Mouse (Mus musculus): ENCODE measurements around the gene Spo11.

Spo11 gene

DNA sequence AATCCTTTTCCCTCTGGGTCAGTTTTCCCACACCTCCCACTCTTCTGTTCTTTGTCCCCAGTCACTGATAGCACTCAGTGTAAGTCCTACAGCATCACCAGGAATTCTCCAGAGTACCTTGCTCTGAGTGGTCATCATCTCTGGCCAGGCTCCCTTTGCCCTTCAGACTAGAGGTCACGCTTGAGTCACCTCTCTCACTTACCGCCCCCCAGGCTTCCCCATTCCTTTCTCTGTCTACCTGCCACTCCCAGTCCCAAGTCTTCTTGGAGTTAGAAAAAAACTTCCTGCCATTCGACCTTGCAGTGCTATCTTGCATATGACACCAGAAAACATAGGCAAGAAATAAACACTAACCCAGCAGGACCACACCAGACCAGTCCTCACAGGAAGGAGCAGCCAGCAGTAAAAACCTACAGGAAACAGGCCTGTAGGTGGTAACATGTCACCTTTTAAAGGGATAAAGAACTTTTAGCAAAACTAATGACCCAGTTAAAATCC is 32.8 kb downstream of the Spo11 start:
- DNase-seq (ENCODE audit: low spot score): no peak

DNA sequence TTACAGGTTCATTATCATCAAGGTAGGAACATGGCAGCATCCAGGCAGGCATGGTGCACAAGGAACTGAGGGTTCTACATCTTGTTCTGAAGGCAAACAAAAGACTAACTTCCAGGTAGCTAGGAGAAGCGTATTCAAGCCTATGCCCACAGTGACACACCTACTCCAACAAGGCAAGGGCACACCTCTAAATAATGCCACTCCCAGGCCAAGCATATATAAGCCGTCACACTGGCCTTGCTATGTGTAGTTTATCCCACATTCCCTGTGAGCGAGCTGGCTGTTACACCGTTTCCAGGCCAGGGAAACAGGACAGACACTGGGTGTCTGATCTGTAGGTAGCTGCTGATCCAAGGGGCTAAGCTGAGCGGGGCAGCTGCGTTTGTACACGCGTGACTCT is 33.9 kb downstream of the Spo11 start:
- DNase-seq (ENCODE audit: low spot score): no peak

DNA sequence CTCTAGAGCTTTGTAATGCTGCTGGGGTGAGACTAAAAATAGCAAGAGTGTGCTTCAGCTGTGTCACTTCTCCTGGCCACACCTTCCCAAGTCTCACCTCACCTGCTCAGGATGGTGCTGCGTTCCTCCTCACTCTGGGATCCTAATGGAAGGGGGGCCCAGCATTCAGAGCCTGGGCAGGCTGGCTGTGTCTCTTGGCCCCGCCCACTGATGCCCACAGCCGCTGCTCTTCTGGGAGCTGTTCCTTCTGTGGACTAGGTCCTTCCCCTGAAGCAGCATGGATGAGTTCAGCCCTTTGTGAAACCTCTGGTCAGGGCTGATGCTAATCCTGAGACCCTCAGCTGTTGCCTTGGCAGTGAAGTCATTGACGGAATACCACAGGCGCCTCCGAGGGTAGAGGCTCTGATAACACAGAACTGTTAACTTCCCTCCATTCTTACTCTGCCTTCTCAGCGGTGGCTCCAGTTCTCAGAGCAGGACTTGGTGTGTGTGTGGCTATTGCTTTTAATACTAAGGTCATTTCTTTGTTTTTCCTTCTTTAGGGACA is 37.3 kb downstream of the Spo11 start:
- no peak for DNase-seq (ENCODE audit: low spot score)

DNA sequence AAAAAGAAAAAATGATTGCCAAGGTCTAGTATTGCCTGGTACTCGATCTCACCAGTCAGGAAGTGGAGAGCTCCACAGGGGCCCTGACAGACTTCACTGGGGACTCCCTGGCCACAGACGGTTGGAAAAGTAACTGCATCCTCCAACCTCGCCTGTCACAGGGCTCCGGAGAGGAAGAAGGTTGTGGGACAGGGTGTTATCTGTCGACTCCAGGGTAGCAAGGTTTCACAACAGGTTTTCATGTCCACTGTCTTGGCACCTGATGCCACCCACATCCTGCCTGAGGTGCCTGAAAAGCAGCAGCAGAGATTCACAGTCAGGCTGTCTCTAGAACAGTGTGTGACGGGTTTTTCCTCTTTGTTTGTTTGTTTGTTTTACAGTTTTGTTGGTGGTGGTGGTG is 40.4 kb downstream of the Spo11 start:
- DNase-seq (ENCODE audit: low spot score): no peak

DNA sequence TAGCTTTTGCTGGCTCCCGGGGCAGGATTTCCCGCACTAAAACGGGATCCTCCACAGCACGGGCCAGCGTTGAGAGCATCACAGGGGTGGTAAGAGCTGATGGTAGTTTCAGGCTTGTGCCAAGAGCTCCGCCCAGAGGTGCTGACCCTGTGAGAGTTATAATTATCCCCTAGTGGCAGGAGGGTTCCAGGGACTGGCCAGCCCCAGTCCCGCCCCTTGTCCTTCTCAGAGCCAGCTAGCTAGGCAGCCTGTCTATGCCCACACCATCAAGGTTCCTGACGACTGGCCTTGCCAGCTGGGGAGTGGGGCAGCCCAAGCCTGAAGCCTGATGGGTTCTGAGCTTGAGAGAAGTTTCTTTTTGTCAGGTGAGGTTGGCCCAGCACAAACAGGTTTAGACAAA is 41.1 kb downstream of the Spo11 start:
- no peak for DNase-seq (ENCODE audit: low spot score)

DNA sequence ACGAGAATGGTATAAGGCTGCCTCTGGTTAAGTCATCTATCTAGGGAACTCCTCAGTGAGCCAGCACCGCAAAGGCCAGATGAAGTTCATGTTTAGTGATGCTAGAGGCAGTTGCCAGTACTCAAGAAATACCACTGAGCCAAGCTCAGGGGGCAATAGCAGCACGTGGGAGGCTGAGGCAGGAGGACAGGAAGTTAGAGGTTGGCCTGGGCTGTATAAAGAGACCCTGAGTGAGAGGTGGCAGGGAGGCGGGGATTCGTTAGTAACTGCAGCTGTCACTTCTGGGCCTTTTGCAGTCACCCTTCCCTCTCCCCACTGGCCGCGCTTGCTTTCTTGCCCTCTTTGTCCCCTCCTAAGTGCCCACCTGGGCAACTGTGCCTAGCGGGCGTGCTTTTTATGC is 41.8 kb downstream of the Spo11 start:
- no peak for DNase-seq (ENCODE audit: low spot score)

DNA sequence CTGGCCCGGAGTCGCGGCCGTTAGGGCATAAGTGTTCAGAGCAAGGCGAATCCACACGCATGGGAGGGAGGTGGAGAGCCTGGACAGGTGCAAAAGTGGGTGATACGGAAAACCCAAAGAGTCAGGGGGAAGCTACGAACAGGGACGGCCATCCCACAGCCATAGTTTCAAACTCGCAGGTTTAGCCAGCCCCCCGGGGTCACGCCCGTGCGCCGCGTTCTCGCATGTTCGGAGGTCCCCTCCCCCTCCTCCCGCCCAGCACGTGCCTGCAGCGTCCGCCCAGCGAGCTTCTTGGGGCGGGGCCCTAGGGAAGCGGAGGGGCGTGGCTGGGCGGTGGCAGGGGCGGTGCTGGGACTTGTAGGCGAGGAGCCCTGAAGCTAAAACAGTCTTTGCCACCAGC is 42.3 kb downstream of the Spo11 start:
- peak; percentile 52 for DNase-seq (ENCODE audit: low spot score)

DNA sequence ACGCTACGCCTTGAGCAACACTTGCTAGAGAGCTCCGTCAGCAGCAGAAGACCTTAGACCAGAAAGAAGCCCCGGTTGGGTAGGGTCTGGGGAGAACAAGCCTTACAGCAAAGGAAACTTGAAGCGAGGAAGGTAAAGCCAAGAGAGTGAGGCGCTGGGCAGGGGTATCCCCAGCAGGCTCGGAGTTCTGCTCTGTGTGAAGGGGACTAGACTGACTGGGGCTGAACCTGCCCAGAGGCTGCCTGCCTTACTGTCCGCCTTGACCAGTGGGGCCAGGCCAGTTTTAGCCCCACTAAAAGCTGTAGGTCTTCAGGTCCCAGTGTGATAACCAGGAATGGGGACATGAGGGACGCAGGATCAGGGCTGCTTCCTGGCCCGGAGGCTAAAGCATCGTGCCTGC is 42.9 kb downstream of the Spo11 start, which contains the start of gene Rbm38:
Rbm38 (plus strand) TSS at position 69 of the 400 bp plus-strand sequence.
- no peak for DNase-seq (ENCODE audit: low spot score)

DNA sequence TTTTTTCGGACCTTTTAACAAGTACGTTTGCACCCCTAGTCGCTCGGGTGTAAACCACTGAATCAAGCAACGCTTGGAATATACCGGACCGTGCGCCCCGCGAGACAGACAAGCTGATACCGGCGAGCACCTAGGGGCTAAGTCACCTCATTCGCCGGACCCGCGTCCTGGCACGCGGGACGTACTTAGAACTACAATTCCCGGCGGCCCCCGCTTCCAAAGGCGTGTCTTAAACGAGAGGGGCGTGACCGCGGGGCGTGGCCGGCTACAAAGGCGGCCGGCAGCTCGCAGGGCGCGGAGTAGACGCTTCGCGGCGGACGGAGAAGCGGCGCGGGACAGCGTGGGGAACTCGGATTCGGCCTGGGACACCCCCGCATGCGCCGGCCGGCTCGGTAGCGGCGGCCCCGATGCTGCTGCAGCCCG is 44.1 kb downstream of the Spo11 start:
- DNase-seq (ENCODE audit: low spot score): peak; percentile 78

DNA sequence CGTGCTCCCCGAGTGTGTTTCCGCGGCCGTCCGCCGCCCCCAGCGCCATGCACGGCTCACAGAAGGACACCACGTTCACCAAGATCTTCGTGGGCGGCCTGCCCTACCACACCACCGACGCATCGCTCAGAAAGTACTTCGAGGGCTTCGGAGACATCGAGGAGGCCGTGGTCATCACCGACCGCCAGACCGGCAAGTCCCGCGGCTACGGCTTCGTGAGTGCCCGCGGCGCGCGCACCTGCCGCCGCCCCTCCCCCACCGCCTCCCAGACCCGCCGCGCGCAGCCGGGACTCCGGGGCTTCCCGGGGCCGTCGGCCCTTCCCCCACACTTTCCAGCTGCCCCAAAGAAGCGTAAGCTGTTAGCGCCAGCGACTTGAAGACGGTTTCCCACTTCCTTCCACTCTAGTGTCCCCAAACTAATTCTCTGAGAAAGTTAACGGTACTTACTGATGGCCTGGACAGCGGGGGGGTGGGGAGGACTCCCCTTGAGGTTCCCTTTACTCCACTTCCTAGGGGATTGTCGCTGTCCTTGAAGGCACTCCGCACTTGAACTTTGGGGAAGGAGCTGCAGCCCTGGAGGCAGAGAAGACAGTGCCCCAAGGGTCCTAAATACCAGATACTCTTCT is 44.7 kb downstream of the Spo11 start:
- DNase-seq (ENCODE audit: low spot score): no peak

DNA sequence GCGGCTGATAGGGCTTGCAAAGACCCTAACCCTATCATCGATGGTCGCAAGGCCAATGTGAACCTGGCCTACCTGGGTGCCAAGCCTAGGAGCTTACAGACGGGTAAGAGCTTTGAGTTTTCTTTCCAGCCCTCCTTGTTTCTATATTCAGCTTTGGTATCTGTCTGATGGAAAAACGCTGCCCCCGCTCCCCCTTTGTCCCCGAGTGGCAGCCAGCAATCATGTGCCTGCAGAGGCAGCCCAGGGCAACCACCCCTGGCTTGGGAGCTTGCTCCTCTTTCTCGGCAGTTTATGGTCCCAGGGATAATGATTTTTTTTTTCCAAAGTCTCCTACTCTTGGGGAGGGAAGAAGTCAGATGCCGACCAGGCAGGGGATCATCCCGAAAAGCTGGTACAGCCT is 45.3 kb downstream of the Spo11 start:
- no peak for DNase-seq (ENCODE audit: low spot score)

DNA sequence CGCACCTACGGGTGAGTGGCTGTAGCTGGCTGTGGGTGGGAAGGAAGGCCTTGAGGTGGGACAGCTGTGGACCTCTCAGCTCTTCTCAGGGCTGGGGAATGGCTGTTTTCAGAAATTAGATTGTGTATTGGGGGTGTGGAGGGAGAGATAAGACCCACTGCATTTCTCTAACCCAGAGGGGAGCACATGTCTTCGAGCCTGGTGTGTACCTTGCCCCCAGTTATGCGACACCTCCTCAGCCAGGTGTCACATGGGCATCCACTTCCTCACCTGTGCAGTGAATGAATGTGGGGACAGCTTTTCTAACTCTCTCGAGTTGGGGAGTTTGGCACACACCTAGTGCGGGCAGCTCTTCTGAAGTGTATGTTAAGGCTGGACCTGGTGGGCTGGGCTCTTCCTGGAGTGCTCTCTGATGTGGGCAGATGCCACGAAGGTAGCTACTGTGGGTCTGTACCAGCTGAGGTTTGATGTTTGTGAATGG is 45.9 kb downstream of the Spo11 start:
- DNase-seq (ENCODE audit: low spot score): no peak

DNA sequence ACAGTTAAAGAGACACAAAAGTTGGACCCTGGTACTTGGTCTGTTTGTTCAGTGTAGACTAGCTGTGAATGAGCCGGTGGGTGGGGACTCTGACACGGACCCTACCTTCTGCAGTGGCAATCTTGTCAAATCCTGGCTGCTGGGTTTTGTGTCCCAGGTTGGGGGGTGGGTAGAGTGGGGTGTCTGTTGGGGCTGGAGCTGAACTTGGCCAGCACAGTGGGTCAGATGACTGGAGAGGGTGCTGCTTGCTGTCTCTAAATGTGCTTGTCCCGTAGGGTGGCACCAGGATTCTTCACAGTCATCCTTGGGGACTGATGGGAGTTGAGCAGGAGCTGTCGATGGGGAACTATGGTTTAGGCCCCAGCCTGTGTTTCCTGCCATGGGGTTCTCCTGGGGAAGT is 46.5 kb downstream of the Spo11 start:
- no peak for DNase-seq (ENCODE audit: low spot score)

DNA sequence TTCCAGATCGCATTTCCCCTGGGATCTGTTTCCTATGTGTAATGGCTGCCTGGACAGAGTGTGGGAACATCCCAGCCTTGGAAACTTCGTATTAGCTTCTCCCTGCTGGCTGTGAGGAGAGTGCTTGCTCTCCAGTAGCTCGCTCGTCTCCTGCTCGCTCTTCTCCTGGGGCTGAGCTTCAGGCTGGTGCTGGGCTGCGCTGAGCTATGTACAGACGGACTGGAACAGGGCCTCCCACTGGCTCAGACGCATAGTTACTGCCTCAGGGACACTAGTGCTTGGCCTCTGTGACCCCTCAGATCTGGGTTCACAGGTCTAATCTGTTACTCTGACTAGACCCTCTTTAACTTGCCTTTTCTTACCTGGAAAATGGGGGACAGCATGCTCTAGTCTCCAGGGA is 46.9 kb downstream of the Spo11 start:
- DNase-seq (ENCODE audit: low spot score): no peak

DNA sequence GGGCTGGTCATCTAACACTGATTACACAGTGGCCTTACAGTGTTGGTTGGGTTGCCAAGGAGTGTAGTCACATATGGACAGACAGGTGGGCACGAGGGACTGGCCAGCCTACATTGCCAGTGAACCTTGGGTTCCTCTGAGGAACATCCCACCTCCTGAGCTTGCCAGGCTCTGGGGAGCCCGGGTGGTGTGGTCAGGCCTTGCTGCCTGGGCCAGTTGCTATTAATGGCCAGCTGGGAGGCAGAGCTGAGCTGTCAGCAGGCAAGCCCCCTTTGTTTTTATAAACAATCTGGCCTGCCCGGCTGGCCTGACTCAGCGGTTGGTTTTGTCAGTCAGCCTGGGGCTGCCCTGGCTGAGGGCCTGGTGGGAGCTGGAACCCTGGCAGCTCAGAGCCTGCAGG is 47.4 kb downstream of the Spo11 start:
- DNase-seq (ENCODE audit: low spot score): no peak

DNA sequence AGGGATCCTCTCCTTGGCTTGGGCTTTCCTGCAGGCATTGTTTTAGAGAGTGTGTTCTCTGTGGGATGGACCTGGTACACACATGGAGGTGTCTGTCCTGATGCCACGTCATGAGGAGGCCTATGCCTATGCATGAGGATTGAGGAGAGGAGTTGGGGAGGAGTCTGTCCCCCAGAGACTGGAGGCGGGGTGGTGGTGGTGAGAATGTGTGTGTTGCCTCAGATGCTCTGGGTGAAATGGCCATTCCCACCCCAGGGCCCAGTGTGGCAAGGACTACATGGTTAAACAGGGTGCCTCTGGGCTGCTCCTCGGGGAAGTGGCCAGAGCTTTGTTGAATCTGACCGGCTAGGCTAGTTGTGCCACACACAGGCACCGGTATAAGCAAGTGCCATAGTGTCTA is 48.8 kb downstream of the Spo11 start:
- no peak for DNase-seq (ENCODE audit: low spot score)

DNA sequence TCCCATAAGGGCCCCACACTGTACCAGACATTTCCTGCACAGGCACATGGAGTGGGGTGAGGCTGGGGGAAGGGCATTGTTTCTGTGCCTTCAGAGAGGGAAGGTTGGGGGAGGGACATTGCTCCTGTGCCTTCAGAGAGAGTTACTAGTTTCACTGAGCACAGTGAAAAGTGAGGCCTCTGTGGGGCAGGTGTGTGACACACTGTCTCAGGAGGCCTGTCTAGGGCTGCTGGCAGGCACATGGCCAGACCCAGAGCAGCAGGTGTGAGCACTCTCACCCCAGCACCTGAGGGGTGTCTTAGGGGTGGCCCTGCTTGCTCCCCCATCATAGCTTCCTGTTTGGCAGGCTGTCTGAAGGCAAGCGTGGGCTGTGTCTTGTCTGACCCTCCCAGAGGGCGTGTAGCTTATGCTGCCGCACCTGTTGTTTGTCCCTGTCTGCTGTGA is 49.2 kb downstream of the Spo11 start:
- DNase-seq (ENCODE audit: low spot score): no peak

DNA sequence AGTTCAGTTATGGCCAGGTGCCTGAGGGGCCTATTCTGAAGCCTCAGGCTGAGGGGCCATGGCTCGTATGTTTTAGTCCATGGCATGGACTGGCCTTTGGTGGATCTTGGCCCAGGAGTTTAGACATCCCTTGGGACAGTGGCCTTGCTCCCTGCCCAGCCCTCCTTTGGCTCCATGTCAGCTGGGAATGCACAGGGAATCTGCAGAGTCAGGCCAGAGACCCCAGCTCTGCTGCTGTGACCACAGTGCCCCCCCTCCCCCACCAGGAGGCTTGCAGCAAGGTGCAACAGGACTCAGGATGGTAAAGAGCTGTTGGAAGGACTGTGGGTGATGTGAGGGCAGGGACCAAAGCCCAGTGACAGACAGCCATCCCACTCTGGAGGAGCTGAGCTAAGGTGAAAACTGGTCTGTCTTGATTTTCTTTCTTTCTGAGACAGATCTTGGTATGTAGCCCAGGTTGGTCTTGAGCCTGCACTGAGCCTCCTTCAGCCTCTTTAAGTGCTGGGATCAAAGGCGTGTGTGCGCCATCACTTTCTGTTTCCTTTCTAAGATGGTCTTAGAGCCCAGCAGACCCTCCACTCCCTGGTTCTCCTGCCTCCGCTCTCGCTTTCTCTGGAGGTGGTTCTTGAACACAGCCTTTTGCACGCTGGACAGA is 49.8 kb downstream of the Spo11 start:
- DNase-seq (ENCODE audit: low spot score): no peak

DNA sequence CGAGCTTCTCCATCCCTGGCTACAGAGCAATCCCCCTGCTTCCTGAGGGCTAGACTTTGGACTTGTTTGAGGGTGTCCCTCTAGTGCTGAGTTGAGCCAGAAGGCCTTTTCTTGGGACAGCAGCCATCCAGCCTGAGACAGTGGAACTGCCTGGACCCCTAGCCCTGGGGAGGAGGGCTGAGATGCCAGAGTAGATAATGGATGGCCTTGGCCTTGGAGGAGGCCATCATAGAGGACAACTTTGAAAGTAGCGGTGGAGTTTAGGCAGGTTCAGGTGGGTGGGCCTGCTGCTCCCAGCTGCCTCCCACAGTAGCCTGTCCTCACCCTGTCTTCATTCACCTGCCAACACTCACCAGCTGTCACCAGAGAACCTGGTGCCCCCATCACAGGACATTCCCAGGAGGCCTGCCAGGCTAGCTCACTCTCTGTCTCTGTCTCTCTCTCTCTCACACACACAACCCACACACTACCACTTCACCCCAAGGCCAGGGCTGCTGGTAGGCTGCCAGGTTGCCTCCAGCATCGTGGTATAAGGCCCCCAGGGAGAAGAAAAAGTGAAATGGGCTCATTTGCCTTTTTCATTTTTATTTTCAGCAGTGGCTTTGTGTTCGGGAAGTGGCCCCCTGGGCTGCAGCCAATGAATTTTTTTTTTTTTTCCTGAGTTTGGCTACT is 50.5 kb downstream of the Spo11 start:
- no peak for DNase-seq (ENCODE audit: low spot score)

DNA sequence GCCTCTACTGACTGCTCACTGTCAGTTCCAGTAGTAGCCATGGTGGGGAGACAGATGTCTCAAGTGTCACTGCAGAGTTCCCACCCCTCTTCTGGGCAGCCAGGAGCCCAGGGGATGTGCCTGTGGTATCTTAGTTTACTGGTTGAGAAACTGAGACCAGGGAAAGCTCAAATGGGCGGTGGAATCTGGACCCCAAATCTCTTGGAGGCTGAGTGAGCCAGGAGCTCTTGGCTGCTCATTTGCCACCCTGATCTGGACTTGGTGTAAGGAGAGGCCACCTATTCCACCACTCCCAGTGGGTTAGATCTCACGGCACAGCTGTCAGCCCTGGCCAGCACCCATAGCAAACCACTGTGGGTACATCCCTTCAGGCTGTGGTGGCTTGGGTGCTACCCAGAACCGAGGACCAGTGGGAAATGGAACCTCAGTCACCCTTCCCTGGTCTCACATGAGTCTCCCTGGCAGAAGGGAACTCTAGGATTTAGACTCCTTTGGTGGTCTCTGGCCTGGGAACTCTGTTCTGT is 51.1 kb downstream of the Spo11 start:
- DNase-seq (ENCODE audit: low spot score): no peak

DNA sequence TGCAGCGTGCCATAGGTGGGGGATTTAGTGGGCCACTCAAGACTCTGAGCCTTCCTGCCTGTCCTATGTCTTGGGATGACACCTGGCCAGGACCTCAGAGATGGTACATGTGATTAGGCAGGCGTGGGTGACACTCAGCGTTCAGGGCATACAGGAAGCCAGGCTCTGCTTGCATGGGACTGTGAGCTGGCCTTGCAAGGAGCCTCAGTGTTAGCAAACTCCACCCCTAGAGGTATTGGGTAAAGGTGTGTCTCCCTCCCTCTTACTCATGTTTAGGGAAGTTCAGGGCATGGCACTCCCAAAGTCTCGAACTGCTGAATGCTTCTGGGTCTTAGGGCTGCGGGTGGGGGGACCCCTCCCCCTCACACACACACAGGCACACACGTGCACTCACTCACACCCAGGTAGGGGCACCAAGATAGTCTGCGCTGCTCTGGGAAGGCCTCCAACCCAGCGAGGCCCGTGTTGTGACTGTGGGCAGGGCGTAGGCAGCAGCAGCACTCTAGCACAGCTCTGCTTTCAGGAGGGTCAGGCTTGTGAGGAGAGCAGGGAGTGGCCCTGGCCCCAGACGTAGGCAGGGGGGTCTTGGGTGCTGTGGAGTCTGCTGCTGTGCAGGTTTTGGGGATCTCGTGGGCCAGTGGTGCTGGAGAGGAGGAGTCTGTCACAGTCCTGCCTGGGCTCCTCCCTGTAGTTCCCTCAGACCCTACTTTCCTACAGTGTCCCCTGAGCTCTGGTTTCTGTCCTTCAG is 53.3 kb downstream of the Spo11 start:
- no peak for DNase-seq (ENCODE audit: low spot score)

DNA sequence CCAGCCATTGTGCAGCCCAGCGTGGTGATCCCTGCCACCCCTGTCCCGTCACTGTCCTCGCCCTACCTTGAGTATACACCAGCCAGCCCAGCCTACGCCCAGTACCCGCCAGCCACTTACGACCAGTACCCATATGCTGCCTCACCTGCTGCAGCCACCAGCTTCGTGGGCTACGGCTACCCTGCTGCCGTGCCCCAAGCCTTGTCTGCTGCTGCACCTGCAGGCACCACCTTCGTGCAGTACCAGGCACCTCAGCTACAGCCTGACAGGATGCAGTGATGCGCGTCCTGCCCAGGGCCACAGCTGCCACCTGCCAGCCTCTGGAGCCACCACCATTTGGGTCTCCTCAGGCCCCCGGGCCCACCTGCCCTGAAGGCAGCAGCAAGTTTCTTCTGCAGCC is 56.0 kb downstream of the Spo11 start:
- DNase-seq (ENCODE audit: low spot score): no peak

Data from ovary, postnatal 10 days (tissue).